Mouse (Mus musculus): ENCODE results near the gene Zfp536. TPM values are rescaled to one million over a fixed set of nuclear protein-coding genes. Genes with fewer than 3 reads are reported as not detected.

The Zfp536 gene
- polyA plus RNA-seq, 1 experiment: 0.81 TPM

DNA sequence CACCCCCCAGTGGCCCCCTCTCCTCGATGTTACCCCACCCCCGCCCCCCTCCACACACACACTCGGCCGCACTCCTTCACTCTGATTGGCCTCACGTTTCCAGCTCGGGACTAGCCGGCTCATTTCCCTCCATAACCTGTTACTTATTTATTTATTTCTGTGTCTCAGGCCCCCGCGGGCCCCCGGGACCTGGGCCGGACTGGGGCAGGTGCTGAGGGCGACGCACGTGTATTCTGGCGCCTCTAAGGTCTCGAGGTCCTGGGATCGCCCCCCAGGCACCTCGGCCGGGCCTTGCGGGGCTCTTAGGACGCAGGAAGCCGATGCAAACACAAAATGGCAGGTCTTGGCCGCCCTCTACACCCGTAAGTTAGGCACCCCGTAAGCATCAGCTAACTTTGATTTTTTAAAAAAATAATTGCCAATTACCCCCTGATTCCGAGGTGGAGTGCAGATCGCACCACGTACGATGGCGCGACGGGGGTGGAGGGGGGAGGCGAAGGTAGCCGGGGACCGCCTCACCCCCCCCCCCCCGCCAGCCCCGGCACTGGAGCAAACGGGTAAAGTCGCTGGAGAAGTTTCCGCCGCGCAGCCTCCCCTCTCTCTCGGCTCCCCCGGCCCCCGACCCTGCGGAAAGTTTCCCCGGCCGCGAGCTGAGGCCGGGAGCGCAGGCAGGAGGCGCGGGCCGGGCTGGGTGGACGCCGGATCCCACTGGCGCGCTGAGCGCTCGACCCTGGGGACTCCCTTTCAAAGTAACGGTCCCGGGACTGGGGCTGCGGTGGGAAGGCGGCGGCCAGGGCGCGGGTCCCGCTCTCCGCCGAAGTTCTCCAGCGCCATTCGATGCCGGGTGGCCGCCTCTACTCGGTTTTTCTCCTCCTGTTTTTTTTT, 1.7 kb downstream of the Zfp536 start:
- H3K4me3 ChIP-seq (ENCODE audit: low read depth, low read length): peak overlapping the region; percentile 57
- no peak overlapping the region for H3K27ac ChIP-seq (ENCODE audit: insufficient read depth, low read depth, low read length)
- WGBS: 2% methylated on average over 74 of the region's 75 CpGs
- H3K4me1 ChIP-seq (ENCODE audit: control insufficient read depth, insufficient read depth, insufficient read length, low read length): no peaks in the 10 kb centered on the region
- no peaks in the 10 kb centered on the region for H3K36me3 ChIP-seq (ENCODE audit: control insufficient read depth, insufficient read depth, low read length)
- peaks cover 23% of the 10 kb centered on the region for H3K27me3 ChIP-seq (ENCODE audit: control insufficient read depth, insufficient read depth, low read length)
- TF ChIP-seq POLR2A (IDR thresholded peaks at IDR 0.05; ENCODE audit: low read depth, low read length) (no peak), CTCF (IDR thresholded peaks at IDR 0.05; ENCODE audit: extremely low read depth, insufficient read length, insufficient replicate concordance, low read depth, low read length) (no peak)

DNA sequence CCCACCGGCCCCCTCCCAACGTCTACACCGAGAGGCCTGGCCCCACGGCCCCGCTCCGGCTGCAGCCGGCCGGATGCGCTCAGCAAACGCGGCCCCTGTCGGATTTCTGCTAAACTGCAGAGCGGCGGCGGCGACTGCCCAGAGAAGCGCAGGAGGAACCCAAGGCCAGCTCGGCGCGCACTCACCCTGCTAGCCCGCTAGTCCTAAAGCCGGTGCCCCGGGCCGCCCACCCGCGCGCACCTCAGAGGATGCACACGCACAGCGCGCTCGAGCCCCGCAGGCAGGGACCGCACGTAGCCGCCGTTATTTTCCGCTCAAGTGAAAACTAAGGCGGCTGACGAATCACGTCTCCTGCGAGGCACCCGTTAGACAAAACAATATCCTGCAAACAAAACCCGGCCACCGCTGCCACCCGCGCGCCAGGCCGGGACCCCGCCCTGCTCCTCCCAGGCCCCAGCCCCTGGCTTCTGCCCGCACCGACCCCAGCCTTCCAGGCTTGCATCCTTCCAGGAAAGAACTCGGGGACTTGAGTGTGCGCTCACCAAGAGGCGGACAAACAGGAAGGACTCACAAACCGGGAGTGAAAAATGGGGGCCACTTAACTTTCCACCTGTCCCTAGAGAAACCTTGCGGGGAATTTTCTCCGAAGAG, 2.9 kb downstream of the Zfp536 start:
- WGBS: 2% methylated on average over 57 of the region's 57 CpGs
- H3K4me1 ChIP-seq (ENCODE audit: control insufficient read depth, insufficient read depth, insufficient read length, low read length): no peaks in the 10 kb centered on the region
- H3K27ac ChIP-seq (ENCODE audit: insufficient read depth, low read depth, low read length): no peak overlapping the region
- no peaks in the 10 kb centered on the region for H3K36me3 ChIP-seq (ENCODE audit: control insufficient read depth, insufficient read depth, low read length)
- peaks cover 23% of the 10 kb centered on the region for H3K27me3 ChIP-seq (ENCODE audit: control insufficient read depth, insufficient read depth, low read length)
- H3K4me3 ChIP-seq (ENCODE audit: low read depth, low read length): peak overlapping the region; percentile 58
- TF ChIP-seq CTCF (IDR thresholded peaks at IDR 0.05; ENCODE audit: extremely low read depth, insufficient read length, insufficient replicate concordance, low read depth, low read length): no peak
- TF ChIP-seq POLR2A (IDR thresholded peaks at IDR 0.05; ENCODE audit: low read depth, low read length): no peak

DNA sequence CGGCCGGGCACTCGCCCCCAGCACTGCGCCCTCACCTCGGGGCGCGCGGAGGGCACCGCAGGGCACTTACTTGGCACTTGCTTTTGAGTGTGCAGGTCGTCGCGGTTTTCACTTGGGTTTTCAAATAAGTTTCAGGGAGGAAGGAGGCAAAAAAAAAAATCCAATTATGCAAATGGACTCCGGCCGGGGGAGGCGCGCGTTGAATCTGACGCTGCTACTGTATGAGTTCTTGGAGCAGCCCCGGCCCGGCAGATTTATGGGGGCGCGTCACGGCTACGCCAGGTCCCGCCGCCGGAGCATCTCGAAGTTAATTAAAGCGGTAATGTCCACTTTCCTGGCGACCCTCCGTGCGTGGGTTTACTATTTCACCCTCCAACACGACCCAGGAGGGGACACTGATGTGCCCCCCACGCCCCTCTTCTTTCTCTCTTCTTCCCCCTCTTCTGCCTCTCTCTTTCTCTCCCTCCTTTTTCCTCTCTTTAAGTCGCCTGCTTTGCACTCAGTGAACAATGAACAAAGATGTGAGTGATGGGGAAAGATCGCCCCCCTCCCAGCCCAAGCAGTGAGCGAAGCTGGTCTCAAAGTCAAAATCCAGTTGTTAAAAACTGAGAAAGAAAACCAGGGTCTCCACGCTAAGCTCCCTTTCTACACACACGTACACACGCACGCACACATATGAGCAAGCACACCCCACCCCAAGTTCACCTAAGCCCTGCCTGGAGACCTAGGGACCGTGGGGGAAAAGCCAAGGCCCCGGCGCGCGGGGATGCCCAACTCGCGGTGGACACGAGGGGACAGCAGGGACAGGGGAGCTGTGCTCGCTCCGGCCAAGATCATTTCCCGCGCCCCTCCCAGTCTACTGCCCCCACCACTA, 3.7 kb downstream of the Zfp536 start:
- no peak for TF ChIP-seq POLR2A (IDR thresholded peaks at IDR 0.05; ENCODE audit: low read depth, low read length)
- no peak for TF ChIP-seq CTCF (IDR thresholded peaks at IDR 0.05; ENCODE audit: extremely low read depth, insufficient read length, insufficient replicate concordance, low read depth, low read length)
- Histone ChIP-seq H3K36me3 (ENCODE audit: control insufficient read depth, insufficient read depth, low read length) (no peaks in the 10 kb centered on the region), H3K27me3 (ENCODE audit: control insufficient read depth, insufficient read depth, low read length) (peaks cover 23% of the 10 kb centered on the region), H3K27ac (ENCODE audit: insufficient read depth, low read depth, low read length) (no peak overlapping the region), H3K4me1 (ENCODE audit: control insufficient read depth, insufficient read depth, insufficient read length, low read length) (no peaks in the 10 kb centered on the region), H3K4me3 (ENCODE audit: low read depth, low read length) (peak overlapping the region; percentile 52)
- 4% methylated on average over 53 of the region's 53 CpGs for WGBS

DNA sequence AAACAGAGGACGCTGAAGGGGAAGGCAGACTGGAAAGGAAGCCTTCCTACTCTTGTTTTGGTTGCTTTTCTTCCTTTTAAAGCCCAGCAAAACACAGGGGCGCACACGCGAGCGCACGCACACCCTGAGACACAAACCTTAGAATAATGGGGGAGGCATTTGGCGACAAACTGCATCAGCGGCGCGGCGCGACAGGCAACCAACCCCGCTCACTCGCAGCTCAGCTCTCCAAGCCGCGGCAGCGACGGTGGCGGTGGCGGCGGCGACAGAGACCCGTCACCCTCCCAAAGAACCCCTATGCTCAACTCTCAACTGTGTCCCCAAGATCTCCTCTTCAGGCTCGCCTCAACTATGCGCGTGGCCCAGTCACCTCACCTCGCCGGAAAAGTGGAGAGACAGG, 4.4 kb downstream of the Zfp536 start:
- Histone ChIP-seq H3K36me3 (ENCODE audit: control insufficient read depth, insufficient read depth, low read length) (no peaks in the 10 kb centered on the region), H3K27me3 (ENCODE audit: control insufficient read depth, insufficient read depth, low read length) (peaks cover 23% of the 10 kb centered on the region), H3K4me3 (ENCODE audit: low read depth, low read length) (peak overlapping the region; percentile 52), H3K27ac (ENCODE audit: insufficient read depth, low read depth, low read length) (peak overlapping the region; percentile 22; the same call in 1 of the 2 replicates), H3K4me1 (ENCODE audit: control insufficient read depth, insufficient read depth, insufficient read length, low read length) (no peaks in the 10 kb centered on the region)
- TF ChIP-seq CTCF (IDR thresholded peaks at IDR 0.05; ENCODE audit: extremely low read depth, insufficient read length, insufficient replicate concordance, low read depth, low read length): no peak
- 4% methylated on average over 28 of the region's 28 CpGs for WGBS

DNA sequence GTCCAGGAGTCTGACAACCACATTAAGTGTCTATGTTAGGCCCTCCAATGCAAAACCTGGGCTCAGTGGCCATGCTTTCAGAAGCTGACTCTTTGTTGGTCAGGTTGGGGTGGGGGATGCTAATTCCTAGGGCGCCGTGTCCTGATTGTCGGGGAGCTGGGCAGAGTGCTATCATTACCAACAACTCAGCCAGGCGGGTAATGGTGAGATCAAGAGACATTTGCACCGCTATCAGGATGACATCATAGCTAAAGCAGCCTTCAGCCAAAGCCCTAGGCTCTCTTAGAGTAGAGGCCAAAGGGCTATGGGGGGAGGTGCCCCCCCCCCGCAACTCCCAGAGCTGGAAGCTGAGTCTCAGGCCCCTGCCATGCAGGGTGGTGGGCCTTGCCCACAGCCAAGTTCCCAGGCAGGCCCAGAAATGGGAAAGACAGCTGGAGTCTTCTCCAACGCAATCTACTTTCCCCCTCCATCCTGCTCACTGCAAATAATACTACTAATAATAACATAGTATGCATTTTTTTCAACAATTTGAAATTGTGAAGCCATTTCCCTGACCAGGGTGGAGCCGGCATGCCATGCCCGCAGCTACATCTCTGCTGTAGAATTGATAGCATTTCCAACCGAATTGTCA, 5.0 kb downstream of the Zfp536 start:
- no peaks in the 10 kb centered on the region for H3K4me1 ChIP-seq (ENCODE audit: control insufficient read depth, insufficient read depth, insufficient read length, low read length)
- WGBS: 16% methylated on average over 10 of the region's 10 CpGs
- H3K36me3 ChIP-seq (ENCODE audit: control insufficient read depth, insufficient read depth, low read length): no peaks in the 10 kb centered on the region
- TF ChIP-seq CTCF (IDR thresholded peaks at IDR 0.05; ENCODE audit: extremely low read depth, insufficient read length, insufficient replicate concordance, low read depth, low read length) (no peak), POLR2A (IDR thresholded peaks at IDR 0.05; ENCODE audit: low read depth, low read length) (no peak)
- peaks cover 22% of the 10 kb centered on the region for H3K27me3 ChIP-seq (ENCODE audit: control insufficient read depth, insufficient read depth, low read length)
- H3K4me3 ChIP-seq (ENCODE audit: low read depth, low read length): 0 out of 2 replicates have a peak overlapping the region, but pooled peaks have one; percentile 8
- no peak overlapping the region for H3K27ac ChIP-seq (ENCODE audit: insufficient read depth, low read depth, low read length)

DNA sequence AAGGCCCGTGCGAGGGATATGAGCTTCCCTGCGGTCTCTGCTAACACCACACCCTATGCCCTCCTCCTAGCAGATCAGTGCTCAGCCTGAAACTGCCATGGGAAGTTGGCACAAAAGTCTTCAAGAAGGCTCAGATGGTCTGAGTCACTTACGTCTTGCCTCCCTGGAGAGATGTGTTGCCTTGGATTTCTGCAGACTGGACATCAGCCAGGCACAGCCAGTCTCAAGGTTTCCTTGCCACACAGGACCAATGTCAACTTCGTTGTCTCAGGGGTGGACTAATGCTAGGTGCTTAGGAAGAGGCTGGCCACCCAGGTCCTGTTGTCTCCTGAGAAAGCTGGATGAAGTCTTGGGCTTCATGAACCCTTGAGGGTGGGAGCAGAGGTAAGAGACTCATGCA, 14.6 kb downstream of the Zfp536 start:
- WGBS: 84% methylated on average over 5 of the region's 5 CpGs
- no peak for TF ChIP-seq POLR2A (IDR thresholded peaks at IDR 0.05; ENCODE audit: low read depth, low read length)
- TF ChIP-seq CTCF (IDR thresholded peaks at IDR 0.05; ENCODE audit: extremely low read depth, insufficient read length, insufficient replicate concordance, low read depth, low read length): no peak

More for the DNA sequence above, 14.6 kb downstream of the Zfp536 start:
- Histone ChIP-seq H3K27me3 (ENCODE audit: control insufficient read depth, insufficient read depth, low read length) (no peaks in the 10 kb centered on the region), H3K36me3 (ENCODE audit: control insufficient read depth, insufficient read depth, low read length) (no peaks in the 10 kb centered on the region), H3K4me1 (ENCODE audit: control insufficient read depth, insufficient read depth, insufficient read length, low read length) (no peaks in the 10 kb centered on the region), H3K27ac (ENCODE audit: insufficient read depth, low read depth, low read length) (no peak overlapping the region), H3K4me3 (ENCODE audit: low read depth, low read length) (no peak overlapping the region)
